Mouse (Mus musculus) brain, embryonic 18.5 days (tissue): ENCODE measurements at regions not wholly inside any gene's neighbourhood (a gene's known extent, or its start where the extent isn't known, plus 50 kb on each side); places are given as distances from the start of the nearest gene placed in this dataset.

Source experiments
- DNase-seq: peaks from one replicate; pipeline ENCODE4 v3.0.0-alpha.2; 2012; ENCODE audit warnings: low read depth, low spot score

GRCm38 (mm10) chr13:72023666-72024065 lies 60.1 kb upstream of the Irx1 start:
- DNase-seq = no peak

GRCm38 (mm10) chr13:72043930-72044470 lies 80.5 kb upstream of the Irx1 start:
- no peak for DNase-seq

GRCm38 (mm10) chr13:72056469-72056868 lies 92.9 kb upstream of the Irx1 start:
- no peak for DNase-seq

GRCm38 (mm10) chr13:72061659-72062058 lies 98.1 kb upstream of the Irx1 start:
- no peak for DNase-seq

GRCm38 (mm10) chr13:72063278-72063761 lies 99.8 kb upstream of the Irx1 start:
- no peak for DNase-seq

GRCm38 (mm10) chr13:72096585-72096984 lies 133.1 kb upstream of the Irx1 start:
- no peak for DNase-seq

- DNase-seq = no peak
These were observed 133.7 kb upstream of the Irx1 start for GRCm38 (mm10) chr13:72097268-72097667.

- no peak for DNase-seq
These were observed 134.3 kb upstream of the Irx1 start for GRCm38 (mm10) chr13:72097811-72098210.

- DNase-seq = no peak
These were observed 137.2 kb upstream of the Irx1 start for GRCm38 (mm10) chr13:72100741-72101140.

- no peak for DNase-seq
These were observed 145.1 kb upstream of the Irx1 start for GRCm38 (mm10) chr13:72108666-72109065.

GRCm38 (mm10) chr13:72113942-72114341 lies 150.4 kb upstream of the Irx1 start:
- no peak for DNase-seq

- no peak for DNase-seq
These were observed 151.5 kb upstream of the Irx1 start for GRCm38 (mm10) chr13:72114776-72115663.

GRCm38 (mm10) chr13:72120467-72120866 lies 156.9 kb upstream of the Irx1 start:
- DNase-seq = no peak

- DNase-seq = no peak
These were observed 157.5 kb upstream of the Irx1 start for GRCm38 (mm10) chr13:72120911-72121553.

- no peak for DNase-seq
These were observed 158.2 kb upstream of the Irx1 start for GRCm38 (mm10) chr13:72121554-72122229.

GRCm38 (mm10) chr13:72122230-72122627 lies 158.7 kb upstream of the Irx1 start:
- no peak for DNase-seq

- no peak for DNase-seq
These were observed 164.8 kb upstream of the Irx1 start for GRCm38 (mm10) chr13:72128306-72128705.

GRCm38 (mm10) chr13:72131341-72131740 lies 167.8 kb upstream of the Irx1 start:
- no peak for DNase-seq

GRCm38 (mm10) chr13:72134101-72134768 lies 170.7 kb upstream of the Irx1 start:
- DNase-seq = no peak

- no peak for DNase-seq
These were observed 202.7 kb upstream of the Irx1 start for GRCm38 (mm10) chr13:72166225-72166624.

GRCm38 (mm10) chr13:72167434-72167833 lies 203.9 kb upstream of the Irx1 start:
- DNase-seq = no peak
